Mouse (Mus musculus) retina, postnatal 1 day (tissue): ENCODE measurements around the gene Gm12117.

Experiments
- DNase-seq: peaks from one replicate; pipeline ENCODE4 v3.0.0-alpha.2; 2012

Gm12117 gene

DNA sequence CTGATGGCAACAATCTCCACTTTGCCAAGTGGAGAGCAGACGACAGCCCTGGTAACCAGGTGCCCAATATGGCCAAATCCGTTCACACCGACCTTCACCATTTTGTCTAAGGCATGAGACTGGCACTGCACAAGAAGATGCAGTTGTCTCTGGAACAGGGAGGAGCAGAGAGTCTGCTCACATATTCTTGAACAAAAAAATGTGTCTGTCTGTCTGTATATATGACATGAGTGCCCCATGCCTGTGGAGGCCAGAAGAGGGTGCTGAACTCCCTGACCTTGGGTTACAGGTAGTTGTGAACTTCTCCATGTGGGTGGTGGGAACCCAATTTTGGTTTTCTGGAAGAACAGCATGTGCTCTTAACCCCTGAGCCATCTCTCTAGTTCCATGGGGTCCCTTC, at the start of gene Gm12117:
TSS of gene Gm12117 (minus strand) at position 101 of the 400 bp plus-strand sequence.
- DNase-seq, result no peak

DNA sequence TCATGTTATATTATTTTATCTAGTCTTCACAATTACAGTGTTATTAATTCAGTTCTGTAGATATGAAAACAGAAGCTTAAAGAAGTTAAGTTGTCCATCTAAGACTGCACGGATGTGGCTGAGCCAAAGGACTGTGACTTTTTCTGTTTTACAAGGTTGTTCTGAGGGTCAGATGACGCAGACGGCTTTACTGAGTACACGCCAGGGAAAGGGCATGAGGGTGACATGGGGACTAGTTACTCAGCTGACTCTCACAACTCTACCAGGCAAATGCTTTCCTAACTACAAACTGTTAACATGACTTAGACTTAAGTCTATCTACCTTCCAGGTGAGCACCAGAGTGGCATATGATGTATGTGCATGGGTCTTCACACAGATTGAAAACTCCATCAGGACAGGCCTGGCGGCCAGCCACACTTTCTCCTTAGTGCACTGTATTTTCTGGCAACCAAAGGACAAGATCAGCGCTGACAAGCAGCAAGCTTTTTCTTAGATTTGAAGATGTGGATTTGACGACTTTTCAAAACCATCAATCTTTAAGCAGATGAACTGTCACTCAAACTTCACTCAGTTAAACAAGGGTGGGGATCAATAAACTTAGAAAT, 42.6 kb upstream of the Gm12117 start:
- no peak for DNase-seq

DNA sequence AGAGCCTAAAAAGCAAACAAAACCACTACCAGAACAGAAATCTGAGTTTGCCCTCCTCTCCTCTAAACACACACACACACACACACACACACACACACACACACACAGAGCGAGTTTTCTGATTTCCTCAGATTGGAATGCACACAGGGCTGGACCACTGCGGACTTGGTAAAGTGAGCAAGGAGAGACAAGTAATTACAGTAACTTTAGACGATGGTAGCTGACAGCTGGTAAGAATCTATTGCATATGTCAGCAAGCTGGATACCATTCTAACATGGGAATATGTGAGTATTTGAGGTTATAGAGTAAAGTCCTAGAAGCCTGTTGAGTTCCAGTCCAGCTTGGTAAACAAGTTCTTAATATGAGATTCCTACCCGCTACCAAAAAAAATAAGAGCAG, 33.0 kb upstream of the Gm12117 start:
- no peak for DNase-seq

DNA sequence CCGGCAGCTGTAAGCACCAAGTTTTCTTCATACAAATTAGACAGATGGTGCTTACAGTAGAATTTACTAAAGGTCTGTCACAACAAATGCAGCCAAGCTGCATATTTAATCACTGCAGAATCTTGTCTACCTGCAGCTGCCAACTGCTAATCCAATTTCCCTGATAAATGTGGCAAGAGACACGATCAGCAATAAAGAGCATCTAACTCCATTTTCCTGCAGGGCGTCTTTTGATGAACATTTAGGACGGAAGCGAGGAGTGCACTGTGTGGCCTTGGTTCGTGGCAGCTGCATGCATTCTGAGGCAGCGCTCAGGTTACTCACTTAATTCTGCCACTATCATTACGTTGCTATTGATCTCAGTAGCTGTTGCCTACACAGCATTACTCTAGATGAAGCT, 24.3 kb upstream of the Gm12117 start:
- peak; percentile 32 for DNase-seq

DNA sequence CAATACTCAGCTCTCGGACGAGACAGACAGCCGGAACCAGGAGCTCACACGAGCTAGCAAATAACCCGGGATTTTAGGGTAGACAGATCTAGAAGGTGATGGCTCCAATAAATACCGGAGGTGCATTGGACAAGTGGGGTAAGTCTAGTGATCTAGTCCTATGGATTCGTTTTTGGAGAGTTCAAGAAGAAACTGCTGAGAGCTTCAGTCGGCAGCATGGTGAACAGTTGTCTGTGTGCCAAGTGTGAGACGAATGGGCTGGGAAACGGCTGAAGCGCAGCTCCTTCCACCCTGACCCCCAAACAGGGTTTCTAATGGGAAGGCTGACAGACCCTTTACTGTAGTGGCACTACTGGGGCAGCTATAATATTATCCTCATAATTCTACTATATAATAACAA, 22.8 kb upstream of the Gm12117 start:
- DNase-seq, result no peak

DNA sequence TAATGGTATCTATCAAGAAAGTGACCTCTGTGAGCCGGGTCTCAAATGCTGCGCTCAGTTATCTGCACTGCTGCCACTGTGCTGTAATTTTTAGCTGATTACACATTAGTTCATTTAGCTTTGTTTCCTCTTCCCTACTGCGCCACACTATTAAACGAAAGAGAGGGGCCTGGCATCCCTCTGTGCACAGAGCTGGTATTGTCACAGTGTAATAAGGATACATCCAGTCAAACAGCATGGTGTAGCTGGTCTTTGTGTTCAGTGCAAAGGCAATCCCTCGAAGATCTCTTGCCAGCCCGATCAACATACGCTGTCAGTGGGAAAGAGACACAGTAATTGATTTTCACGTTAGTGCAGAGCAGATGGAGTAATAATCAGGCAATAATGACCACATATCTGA, 20.6 kb upstream of the Gm12117 start:
- peak; percentile 36 for DNase-seq

DNA sequence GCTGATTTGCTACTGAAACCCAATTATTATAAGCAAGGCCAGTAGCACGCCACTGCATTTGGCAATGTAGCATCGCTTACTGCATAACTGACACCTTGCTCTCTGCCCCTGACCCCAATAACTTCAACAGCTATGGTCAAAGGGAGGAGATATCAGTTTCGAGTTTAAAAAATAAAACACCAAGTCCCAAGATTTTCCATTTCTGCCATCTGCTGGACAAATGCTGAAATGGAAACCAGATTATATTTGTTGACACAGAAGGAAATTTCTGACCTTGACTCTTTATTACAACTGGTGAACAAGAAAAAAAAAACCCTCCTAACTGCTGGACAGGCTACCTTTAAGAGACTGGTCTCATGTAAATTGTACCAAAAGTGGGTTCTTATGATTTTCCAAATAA, 18.9 kb upstream of the Gm12117 start:
- DNase-seq, result peak; percentile 38

DNA sequence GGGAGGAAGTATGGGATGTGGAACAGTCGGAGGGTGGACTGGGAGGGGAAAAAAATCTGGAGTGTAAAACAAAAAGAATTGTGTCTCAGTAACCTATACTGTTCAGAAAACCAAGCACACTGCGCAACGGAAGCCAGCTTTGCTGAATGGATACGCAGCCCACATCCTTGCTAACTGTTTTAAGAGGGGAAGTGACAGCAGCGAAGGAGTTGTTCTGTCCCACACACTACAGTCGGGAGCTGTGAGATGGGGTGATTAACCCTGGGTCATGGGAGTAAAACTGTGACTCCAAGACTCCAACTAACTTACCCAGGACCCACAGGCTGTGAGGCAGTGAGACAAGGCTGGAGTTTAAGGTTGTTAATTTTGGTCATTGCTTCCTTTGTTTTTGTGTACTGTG, 17.5 kb upstream of the Gm12117 start:
- DNase-seq, result no peak

DNA sequence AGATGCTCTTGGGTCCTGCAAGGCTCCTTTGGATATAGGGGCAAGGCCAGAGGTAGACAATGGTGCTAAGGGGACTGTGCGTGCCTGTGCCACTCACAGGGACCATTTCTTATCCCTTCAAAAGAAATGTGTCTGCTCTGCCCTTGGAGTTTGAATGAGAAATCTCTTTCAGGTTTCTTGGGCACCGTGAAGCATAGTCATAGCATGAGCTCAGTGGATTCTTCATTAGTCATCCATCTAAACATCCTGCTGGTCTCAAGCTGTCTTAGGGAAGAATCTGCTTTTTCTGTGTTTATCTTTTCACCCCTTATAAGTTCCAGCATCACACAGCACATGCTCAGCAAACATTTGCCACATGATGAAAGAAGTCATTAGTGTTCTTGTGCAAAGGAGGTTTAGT, 2.0 kb upstream of the Gm12117 start:
- DNase-seq, result no peak

DNA sequence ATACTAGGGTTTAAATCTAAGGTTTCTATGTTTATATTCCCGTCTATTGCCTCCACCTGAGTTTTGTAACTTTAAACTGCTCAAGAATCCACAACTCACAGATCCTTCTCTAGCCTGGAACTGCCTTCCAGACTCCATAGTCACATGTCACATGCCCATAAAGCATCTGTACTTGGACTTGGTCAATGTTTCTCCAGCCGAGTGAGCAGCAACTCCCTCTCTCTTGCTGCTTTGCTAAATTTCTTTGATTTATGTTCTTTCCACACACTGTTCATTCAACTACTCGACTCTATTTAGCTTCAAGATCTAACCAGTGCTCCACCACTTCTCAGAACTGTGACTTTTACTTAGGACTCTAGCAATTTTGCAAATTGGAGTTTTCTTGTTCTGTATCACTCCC, 1.7 kb downstream of the Gm12117 start:
- DNase-seq, result no peak

DNA sequence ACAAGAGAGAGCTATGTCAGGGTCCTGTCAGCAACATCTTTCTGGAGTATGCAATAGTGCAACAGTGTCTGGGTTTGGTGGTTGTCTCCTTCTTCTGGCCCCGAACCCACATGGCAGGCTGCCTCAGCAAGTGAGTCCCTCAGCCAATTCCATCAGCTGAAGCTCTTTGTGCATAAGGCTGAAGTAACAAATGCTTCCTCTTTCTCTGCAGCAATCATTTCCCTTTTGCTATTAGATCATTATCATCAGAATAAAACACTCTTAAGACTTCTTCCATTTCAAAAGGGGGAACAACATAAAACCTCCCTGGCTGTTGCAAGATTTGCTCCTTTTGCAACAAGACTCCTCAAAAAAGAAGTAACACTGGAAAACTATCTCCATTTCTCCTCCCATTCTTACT, 2.2 kb downstream of the Gm12117 start:
- no peak for DNase-seq

DNA sequence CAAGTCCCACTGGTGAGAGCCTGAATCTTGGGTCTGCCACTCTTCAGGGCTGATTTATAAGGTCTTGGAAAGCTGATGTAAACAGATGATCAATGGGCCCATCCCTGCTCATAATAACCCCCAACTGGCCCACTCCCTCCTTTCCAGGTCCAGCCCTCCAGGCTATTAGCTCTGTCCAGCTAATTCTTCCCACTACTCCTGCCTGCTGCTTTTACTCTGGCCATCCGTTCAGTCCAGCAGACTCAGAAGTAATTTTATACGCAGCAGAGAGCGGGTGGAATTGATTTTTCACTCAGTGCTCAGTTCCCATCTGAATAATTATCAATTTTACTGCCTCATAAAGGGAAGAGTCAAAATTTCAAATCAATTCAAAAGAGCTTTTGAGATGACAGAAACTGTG, 36.2 kb downstream of the Gm12117 start:
- no peak for DNase-seq

DNA sequence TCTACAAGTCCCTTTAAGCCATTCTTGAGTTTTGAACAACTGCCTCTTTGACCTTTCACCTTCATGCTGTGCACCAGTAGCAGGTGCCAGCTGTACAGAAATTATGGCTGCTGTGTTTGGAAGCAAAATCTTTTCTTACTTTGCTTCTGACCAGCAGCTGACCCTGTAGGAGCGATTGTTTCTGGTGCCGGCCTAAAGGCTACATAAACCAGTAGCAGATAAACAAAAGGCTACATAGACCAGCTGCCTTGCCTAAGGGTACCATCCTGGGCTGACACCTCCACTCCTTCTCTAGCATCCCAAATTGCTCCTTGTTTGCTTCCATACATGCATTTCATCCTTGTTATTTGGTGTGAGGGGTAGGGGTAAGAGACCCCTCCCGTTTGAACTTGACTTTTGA, 42.4 kb downstream of the Gm12117 start:
- no peak for DNase-seq

DNA sequence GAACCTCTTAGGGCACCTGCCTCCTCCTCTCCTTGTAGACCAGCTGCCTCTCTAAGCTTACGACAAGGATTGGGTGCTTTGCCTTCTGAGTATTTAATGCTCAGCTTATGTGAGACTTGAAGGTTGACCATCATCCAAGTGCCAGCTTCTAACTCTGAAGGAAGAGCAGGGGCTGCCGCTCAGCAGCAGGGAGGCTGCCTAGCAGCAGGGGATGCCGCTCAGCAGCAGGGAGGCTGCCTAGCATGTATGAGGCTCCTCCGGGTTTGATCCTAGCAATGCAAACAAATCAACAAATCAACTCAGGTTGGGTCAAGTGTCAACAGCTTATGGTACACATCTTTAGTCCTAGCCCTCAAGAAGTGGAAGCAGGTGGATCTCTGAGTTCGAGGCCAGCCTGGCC, 44.5 kb downstream of the Gm12117 start:
- DNase-seq, result no peak

DNA sequence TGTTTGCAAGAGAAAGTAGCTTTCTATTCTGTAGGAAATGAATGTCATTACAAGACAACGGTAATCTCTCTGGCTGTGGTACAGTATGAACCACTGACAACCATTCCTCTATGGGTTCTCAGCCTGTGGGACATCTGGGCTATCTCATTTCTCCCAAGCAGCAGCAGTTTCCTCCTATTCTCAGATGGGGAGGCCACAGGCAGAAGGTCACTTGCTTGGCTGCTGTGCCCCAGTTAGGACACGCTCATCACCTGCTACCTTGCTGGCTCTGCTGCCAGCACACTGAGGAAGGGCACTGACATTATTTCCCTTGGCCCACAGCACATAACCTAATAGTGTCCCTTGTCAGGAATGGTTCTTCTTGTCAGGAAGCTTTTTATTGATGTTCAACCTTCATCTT, 48.4 kb downstream of the Gm12117 start:
- no peak for DNase-seq

DNA sequence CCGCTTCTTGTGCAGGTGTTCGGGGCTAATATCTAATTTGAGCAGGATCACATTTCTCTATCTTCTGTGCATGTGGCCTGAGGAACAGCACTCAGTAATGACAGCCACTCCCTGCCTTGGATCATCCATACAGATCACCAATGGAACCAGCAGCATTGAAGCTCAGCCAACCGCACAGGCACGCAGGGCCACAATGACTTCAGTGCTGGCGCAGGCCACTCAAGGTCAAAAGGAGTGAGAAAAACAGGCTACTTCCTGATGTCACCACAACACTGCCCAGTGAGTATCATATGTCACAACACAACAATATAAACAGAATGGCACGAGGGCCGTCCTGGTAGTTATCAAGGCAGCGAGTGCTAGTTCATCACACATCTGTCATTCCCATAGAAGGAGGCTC, 50.0 kb downstream of the Gm12117 start:
- DNase-seq, result no peak
